Mouse (Mus musculus): ENCODE measurements around the gene Cdcp2.

DNA sequence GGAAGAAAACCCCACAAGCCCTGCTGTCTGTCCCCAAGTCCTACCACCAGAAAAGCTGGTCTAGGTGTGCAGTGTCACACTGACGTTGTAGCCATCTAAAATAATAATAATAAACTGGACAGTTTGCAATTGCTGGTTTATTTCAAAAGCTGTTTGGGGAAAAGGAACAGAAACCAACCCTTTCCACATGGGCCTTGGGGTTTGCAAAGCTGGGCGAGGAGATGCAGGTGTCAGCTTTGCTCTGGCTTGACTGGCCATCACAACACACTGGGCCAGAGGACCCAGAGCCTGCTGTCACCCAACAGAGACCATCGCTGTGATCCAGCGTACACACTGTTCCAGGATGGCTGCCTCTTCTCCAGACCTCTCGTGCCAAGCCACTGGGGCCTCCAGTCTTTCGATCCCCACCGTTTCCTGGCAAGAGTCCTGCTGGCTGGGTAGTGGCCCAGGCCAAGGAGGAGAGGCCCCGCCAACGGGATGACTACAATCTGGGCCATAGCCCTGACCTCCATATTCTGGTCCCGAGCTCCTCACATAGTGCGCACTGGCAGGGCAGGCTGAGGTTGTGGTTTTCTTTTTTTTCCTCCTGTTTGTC is 48.0 kb upstream of the Cdcp2 start:
- TF ChIP-seq CTCF (IDR thresholded peaks at IDR 0.05; ENCODE audit: borderline replicate concordance, insufficient read depth, low read depth, low read length) (no peak), POLR2A (IDR thresholded peaks at IDR 0.05; ENCODE audit: borderline replicate concordance, insufficient read depth, low read length) (no peak)
